Mouse (Mus musculus): ENCODE data around the gene Wdr76. TPM values are rescaled to one million over a fixed set of nuclear protein-coding genes. Genes with fewer than 3 reads are reported as not detected.

Wdr76 gene
- total and polyA plus RNA-seq, 2 experiments from 2014 or later = 1.5 to 5.1 TPM

DNA sequence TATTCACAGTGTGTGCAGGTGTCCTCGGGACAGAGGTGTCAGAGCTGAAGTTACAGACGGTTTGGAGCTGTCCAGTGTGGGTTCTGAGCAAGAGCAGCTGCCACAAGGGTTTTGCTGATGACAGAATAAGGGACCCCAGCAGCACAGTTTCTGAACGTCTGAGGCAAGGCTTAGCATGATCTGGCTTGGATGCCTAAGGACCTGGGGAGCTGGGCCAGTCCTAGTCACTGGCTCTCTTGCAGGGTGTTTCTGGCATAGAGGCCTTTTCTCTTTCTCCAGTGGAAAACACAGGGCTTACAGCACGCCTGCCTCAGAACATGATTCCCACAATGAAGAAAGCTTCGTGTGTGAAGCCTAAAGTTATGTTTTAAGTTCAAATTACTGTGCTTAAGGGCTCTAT lies 78.2 kb downstream of the Wdr76 start:
- WGBS = 67% methylated on average over 5 of the region's 5 CpGs
- Histone ChIP-seq H3K9ac (no peak overlapping the region), H3K9me3 (ENCODE audit: low read length) (no peaks in the 10 kb centered on the region)

DNA sequence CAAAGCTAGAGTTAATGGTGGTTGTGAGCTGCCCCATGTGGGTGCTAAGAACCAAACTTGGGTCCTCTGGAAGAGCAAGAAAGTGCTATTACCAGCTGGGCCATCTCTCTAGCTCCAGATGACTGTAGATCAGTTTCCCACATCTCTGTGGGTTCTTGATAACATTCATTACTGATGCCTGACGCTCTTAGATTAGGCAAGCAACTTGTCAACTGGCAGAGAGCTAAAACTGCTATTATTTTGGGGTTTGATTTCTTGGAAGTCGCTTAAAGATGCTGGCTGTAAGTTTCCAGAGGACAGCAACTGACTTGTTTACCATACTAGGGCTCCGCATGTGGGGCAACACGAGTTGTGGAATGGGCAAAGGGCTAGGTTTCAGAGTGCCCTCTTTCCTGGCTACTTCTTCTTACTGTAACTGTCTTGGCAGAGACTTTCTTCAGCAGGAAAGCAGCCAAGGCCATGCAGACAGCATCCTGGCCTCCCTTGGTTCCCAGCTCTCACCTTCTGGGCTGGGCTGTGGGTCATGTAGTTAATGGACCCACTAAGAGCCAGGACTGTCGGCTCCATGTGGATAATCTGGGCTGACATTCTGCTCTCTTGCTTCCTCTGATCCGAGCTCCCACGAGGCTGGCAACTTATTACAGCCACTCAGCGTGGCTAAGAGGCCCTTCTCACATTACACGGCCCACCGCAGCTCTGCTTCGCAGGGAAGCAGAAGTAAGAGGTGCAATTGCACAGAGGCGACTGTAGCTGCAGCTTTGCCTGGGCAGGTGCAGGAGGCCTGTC lies 81.2 kb downstream of the Wdr76 start:
- Histone ChIP-seq H3K9me3 (ENCODE audit: low read length) (no peaks in the 10 kb centered on the region), H3K4me3 (ENCODE audit: low read depth, low read length) (no peak overlapping the region), H3K4me2 (ENCODE audit: low read depth) (no peak overlapping the region), H3K27ac (ENCODE audit: low read depth, low read length) (no peak overlapping the region), H3K4me1 (ENCODE audit: insufficient read depth) (peaks cover 3% of the 10 kb centered on the region), H3K9ac (no peak overlapping the region), H3K36me3 (ENCODE audit: insufficient read depth) (peaks cover 4% of the 10 kb centered on the region), H3K27me3 (ENCODE audit: insufficient read depth, low read length) (no peaks in the 10 kb centered on the region)
- DNase-seq (no peak), ATAC-seq (peak; percentile 36; the same call in 1 of the 2 replicates)
- 29% methylated on average over 12 of the region's 12 CpGs for WGBS
- no peak for TF ChIP-seq CTCF (IDR thresholded peaks at IDR 0.05; ENCODE audit: low read depth)

More for the DNA sequence above, 78.2 kb downstream of the Wdr76 start:
- no peak overlapping the region for H3K4me2 ChIP-seq (ENCODE audit: low read depth)
- H3K4me3 ChIP-seq (ENCODE audit: low read depth, low read length) = no peak overlapping the region
- DNase-seq (no peak), ATAC-seq (no peak)
- no peaks in the 10 kb centered on the region; the same call in 1 of the 2 replicates for H3K36me3 ChIP-seq (ENCODE audit: insufficient read depth)
- no peak overlapping the region for H3K27ac ChIP-seq (ENCODE audit: low read depth, low read length)
- TF ChIP-seq CTCF (IDR thresholded peaks at IDR 0.05; ENCODE audit: low read depth) = no peak
- peaks cover 3% of the 10 kb centered on the region for H3K4me1 ChIP-seq (ENCODE audit: insufficient read depth)
- H3K27me3 ChIP-seq (ENCODE audit: insufficient read depth, low read length) = no peaks in the 10 kb centered on the region

DNA sequence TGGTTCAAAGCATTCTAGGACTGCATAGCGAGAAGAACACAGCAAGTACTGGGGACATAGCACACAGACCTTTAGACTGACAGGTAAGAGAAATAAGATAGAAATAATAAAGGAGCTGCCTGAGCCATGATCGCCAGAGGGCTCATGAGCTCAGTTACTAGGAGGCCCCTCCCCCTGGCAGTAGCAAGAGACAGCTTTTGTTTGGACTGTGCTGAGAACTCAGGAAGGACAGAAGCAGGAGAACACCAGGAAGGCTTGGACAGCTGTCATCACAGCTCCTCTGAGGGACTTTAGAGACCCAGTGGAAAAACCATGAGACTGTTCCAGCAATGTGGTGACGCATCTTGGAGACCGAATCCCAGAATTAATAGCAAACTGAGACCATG lies 81.8 kb downstream of the Wdr76 start:
- ATAC-seq (peak; percentile 61), DNase-seq (peak; percentile 43)
- Histone ChIP-seq H3K36me3 (ENCODE audit: insufficient read depth) (peaks cover 4% of the 10 kb centered on the region), H3K9ac (no peak overlapping the region), H3K27ac (ENCODE audit: low read depth, low read length) (no peak overlapping the region), H3K4me3 (ENCODE audit: low read depth, low read length) (no peak overlapping the region), H3K9me3 (ENCODE audit: low read length) (no peaks in the 10 kb centered on the region), H3K27me3 (ENCODE audit: insufficient read depth, low read length) (no peaks in the 10 kb centered on the region), H3K4me1 (ENCODE audit: insufficient read depth) (peaks cover 3% of the 10 kb centered on the region), H3K4me2 (ENCODE audit: low read depth) (no peak overlapping the region)
- 32% methylated on average over 4 of the region's 4 CpGs for WGBS
- TF ChIP-seq CTCF (IDR thresholded peaks at IDR 0.05; ENCODE audit: low read depth) = peak; percentile 27; the same call in 1 of the 2 replicates

DNA sequence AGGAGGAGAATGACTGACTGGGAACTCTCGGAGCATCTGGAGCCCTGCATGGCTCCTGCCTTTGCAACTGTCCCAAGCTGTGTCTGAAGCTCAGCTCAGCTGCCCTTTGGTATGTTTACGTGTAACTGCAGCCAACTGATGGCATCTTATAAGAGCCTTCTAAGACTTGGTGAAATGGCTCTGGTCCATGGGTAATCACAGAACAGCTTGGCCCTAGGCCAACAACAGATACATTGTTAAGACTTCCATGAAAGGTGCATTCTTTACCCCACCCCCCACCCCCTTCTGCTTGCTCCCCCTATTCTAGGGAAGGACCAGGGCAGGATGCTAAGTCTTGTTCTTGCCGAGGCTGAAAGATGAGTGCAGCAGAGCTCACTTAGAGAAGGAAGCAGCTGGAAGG lies 87.6 kb downstream of the Wdr76 start:
- Histone ChIP-seq H3K36me3 (ENCODE audit: insufficient read depth) (peaks cover 4% of the 10 kb centered on the region; the same call in 1 of the 2 replicates), H3K9ac (no peak overlapping the region), H3K4me2 (ENCODE audit: low read depth) (no peak overlapping the region), H3K9me3 (ENCODE audit: low read length) (no peaks in the 10 kb centered on the region), H3K4me3 (ENCODE audit: low read depth, low read length) (no peak overlapping the region), H3K27me3 (ENCODE audit: insufficient read depth, low read length) (no peaks in the 10 kb centered on the region), H3K4me1 (ENCODE audit: insufficient read depth) (no peaks in the 10 kb centered on the region; the same call in 1 of the 2 replicates), H3K27ac (ENCODE audit: low read depth, low read length) (no peak overlapping the region)
- no peak for DNase-seq
- WGBS = 28% methylated on average over 3 of the region's 3 CpGs
- no peak for TF ChIP-seq CTCF (IDR thresholded peaks at IDR 0.05; ENCODE audit: low read depth)
- ATAC-seq = no peak

Other genes with a start within 250 kb of the Wdr76 start
- gene Trp53bp1, start 235.3 kb upstream of the Wdr76 start, total RNA-seq (2014; rRNA removed) = 154 and 183 TPM in 2 replicates
- 49.9 and 80.9 TPM in 2 replicates for gene Trp53bp1, start 235.3 kb upstream of the Wdr76 start, polyA plus RNA-seq (2015; fragmentation: Nextera tagmentation; extraction: Ambion mirVana)
- gene Map1a, start 217.1 kb upstream of the Wdr76 start, total RNA-seq (2014; rRNA removed) = 75.6 and 76.0 TPM in 2 replicates
- 18.1 and 27.4 TPM in 2 replicates for gene Map1a, start 217.1 kb upstream of the Wdr76 start, polyA plus RNA-seq (2015; fragmentation: Nextera tagmentation; extraction: Ambion mirVana)
- 11.1 and 12.4 TPM in 2 replicates for gene Ppip5k1, start 151.3 kb upstream of the Wdr76 start, total RNA-seq (2014; rRNA removed)
- gene Ppip5k1, start 151.3 kb upstream of the Wdr76 start, polyA plus RNA-seq (2015; fragmentation: Nextera tagmentation; extraction: Ambion mirVana) = 10.9 and 13.6 TPM in 2 replicates
- gene Ckmt1, start 149.0 kb upstream of the Wdr76 start, total RNA-seq (2014; rRNA removed) = 73.2 and 77.4 TPM in 2 replicates
- gene Ckmt1, start 149.0 kb upstream of the Wdr76 start, polyA plus RNA-seq (2015; fragmentation: Nextera tagmentation; extraction: Ambion mirVana) = 69.3 and 80.6 TPM in 2 replicates
- gene Strc, start 119.6 kb upstream of the Wdr76 start, total RNA-seq (2014; rRNA removed) = not detected in 2 replicates
- gene Strc, start 119.6 kb upstream of the Wdr76 start, polyA plus RNA-seq (2015; fragmentation: Nextera tagmentation; extraction: Ambion mirVana) = not detected in 2 replicates
- gene Pdia3, start 92.9 kb upstream of the Wdr76 start, total RNA-seq (2014; rRNA removed) = 63.4 and 69.9 TPM in 2 replicates
- 215 and 267 TPM in 2 replicates for gene Pdia3, start 92.9 kb upstream of the Wdr76 start, polyA plus RNA-seq (2015; fragmentation: Nextera tagmentation; extraction: Ambion mirVana)
- 4.9 and 7.2 TPM in 2 replicates for gene Catsper2, start 92.9 kb upstream of the Wdr76 start, total RNA-seq (2014; rRNA removed)
- gene Catsper2, start 92.9 kb upstream of the Wdr76 start, polyA plus RNA-seq (2015; fragmentation: Nextera tagmentation; extraction: Ambion mirVana) = 2.4 and 3.3 TPM in 2 replicates
- gene Ell3, start 62.4 kb upstream of the Wdr76 start, total RNA-seq (2014; rRNA removed) = 0.23 TPM in 1 of 2 replicates, not detected in the other
- 1.2 and 1.4 TPM in 2 replicates for gene Ell3, start 62.4 kb upstream of the Wdr76 start, polyA plus RNA-seq (2015; fragmentation: Nextera tagmentation; extraction: Ambion mirVana)
- gene Serf2, start 57.5 kb upstream of the Wdr76 start, total RNA-seq (2014; rRNA removed) = 323 and 378 TPM in 2 replicates
- 303 and 370 TPM in 2 replicates for gene Serf2, start 57.5 kb upstream of the Wdr76 start, polyA plus RNA-seq (2015; fragmentation: Nextera tagmentation; extraction: Ambion mirVana)
- gene Hypk, start 53.4 kb upstream of the Wdr76 start, total RNA-seq (2014; rRNA removed) = 16.8 and 22.0 TPM in 2 replicates
- gene Hypk, start 53.4 kb upstream of the Wdr76 start, polyA plus RNA-seq (2015; fragmentation: Nextera tagmentation; extraction: Ambion mirVana) = 114 and 121 TPM in 2 replicates
- 3.1 and 6.2 TPM in 2 replicates for gene Serinc4, start 49.9 kb upstream of the Wdr76 start, total RNA-seq (2014; rRNA removed)
- gene Serinc4, start 49.9 kb upstream of the Wdr76 start, polyA plus RNA-seq (2015; fragmentation: Nextera tagmentation; extraction: Ambion mirVana) = 1.2 and 1.8 TPM in 2 replicates
- gene Mfap1b, start 32.7 kb upstream of the Wdr76 start, total RNA-seq (2014; rRNA removed) = 34.5 and 36.4 TPM in 2 replicates
- 44.6 and 58.4 TPM in 2 replicates for gene Mfap1b, start 32.7 kb upstream of the Wdr76 start, polyA plus RNA-seq (2015; fragmentation: Nextera tagmentation; extraction: Ambion mirVana)
- gene Mfap1a, start 58 bp upstream of the Wdr76 start, total RNA-seq (2014; rRNA removed) = 16.1 and 25.7 TPM in 2 replicates
- 12.8 and 20.4 TPM in 2 replicates for gene Mfap1a, start 58 bp upstream of the Wdr76 start, polyA plus RNA-seq (2015; fragmentation: Nextera tagmentation; extraction: Ambion mirVana)

Measured in forebrain, postnatal 0 days (tissue).